Mouse (Mus musculus) stomach, postnatal 0 days (tissue): ENCODE measurements around the gene Eif5b.

ENCODE experiments used
- CTCF ChIP-seq: IDR thresholded peaks from 2 replicates; pipeline ENCODE4 v1.5.1; 2016; ENCODE audit warnings: antibody characterized with exemption, low read depth, mild to moderate bottlenecking, moderate library complexity
- EP300 ChIP-seq: optimal IDR thresholded peaks from 2 replicates; pipeline ENCODE3; 2016; ENCODE audit warnings: antibody characterized with exemption

DNA sequence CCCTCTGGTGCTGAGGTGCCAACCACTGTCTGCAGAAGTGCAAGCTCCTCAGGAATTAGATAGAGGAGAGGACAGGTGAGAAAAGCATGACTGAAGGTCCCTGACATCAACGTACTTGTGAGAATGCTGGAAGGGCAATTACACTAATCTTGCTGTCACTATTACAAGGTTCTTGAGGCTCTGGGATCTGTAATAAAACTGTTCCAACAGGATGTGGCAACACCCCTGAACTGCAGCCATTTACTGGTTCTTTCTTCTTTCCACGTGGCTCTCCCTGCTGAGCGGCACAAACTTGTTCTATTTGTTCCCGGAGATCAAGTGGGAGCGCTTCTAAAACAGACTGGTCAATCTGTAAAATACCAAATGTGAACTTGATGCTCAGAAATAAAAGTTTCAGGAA, 57.4 kb downstream of the Eif5b start:
- TF ChIP-seq EP300 (no peak), CTCF (no peak)
